Mouse (Mus musculus) Patski (cell line): ENCODE data around the gene Ahdc1. TPM values are rescaled to one million over a fixed set of nuclear protein-coding genes. Genes with fewer than 3 reads are reported as not detected.

Experiments used
- ATAC-seq: fragments of 100-300 bp; one replicate; pipeline ENCODE4 v1.8.0; 2021
- CTCF ChIA-PET: fragments of 350-600 bp; sonication (Branson Sonifier 250); formaldehyde crosslinking; loops from one replicate; lab custom pipeline; 2022; ENCODE audit warnings: inconsistent platforms; lab: Charles Lee
- POLR2A ChIA-PET: fragments of 350-600 bp; sonication (Branson Sonifier 250); formaldehyde crosslinking; loops from one replicate; lab custom pipeline; 2022; ENCODE audit warnings: antibody characterized with exemption, inconsistent platforms; lab: Charles Lee
- DNase-seq: peaks from one replicate; pipeline ENCODE4 v3.0.0-alpha.2; 2011; ENCODE audit warnings: low read depth, low spot score
- H3K27me3 ChIP-seq: fragments of 371-371 bp; one replicate; pipeline ENCODE4 v1.5.1; 2021
- CTCF ChIP-seq: fragments of 100-300 bp; IDR thresholded peaks from one replicate; pipeline ENCODE4 v1.5.1; 2021
- in situ Hi-C: fragments of 300-500 bp; cut with MboI; formaldehyde crosslinking; loops from 3 replicates; pipeline ENCODE4 v1.11.1; 2018; ENCODE audit warnings: low pct_unique_long_range_greater_than_20kb, mixed read lengths
- polyA plus RNA-seq: library from polyadenylated mRNA; unstranded; gene quantifications from one replicate; pipeline ENCODE4 v1.2.3, GENCODE M21; 2021

Gene Ahdc1
- polyA plus RNA-seq, 1 experiment from 2014 or later: 25.6 TPM

- CTCF ChIA-PET: no interaction called here
- POLR2A ChIA-PET: interaction anchor here (0.5 kb wide), 1 partner anchor 815 kb away, joined by 3 read pairs; no protein-coding TSS in a partner anchor
- ATAC-seq (no peak), DNase-seq (no peak)
- no peaks in the 10 kb centered on the region for H3K27me3 ChIP-seq
- TF ChIP-seq CTCF: no peak
- in situ Hi-C loops: no loop called here
Measured at GRCm38 (mm10) chr4:133015710-133016651, 4.9 kb downstream of the Ahdc1 start.

- CTCF ChIA-PET: no interaction called here
- TF ChIP-seq CTCF: no peak
- H3K27me3 ChIP-seq: no peaks in the 10 kb centered on the region
- no peak for DNase-seq
- in situ Hi-C loops: no loop called here
- ATAC-seq: no peak
- POLR2A ChIA-PET: interaction anchor here (0.7 kb wide), 1 partner anchor 25 kb away, joined by 3 read pairs; no protein-coding TSS in a partner anchor
Measured at GRCm38 (mm10) chr4:133016677-133017415, 5.8 kb downstream of the Ahdc1 start.

- no peak for TF ChIP-seq CTCF
- in situ Hi-C loops: no loop called here
- ATAC-seq (no peak), DNase-seq (no peak)
- H3K27me3 ChIP-seq: no peaks in the 10 kb centered on the region
- ChIA-PET POLR2A (interaction anchor here (0.7 kb wide), 1 partner anchor 24 kb away, joined by 3 read pairs; no protein-coding TSS in a partner anchor), CTCF (no interaction called here)
Measured at GRCm38 (mm10) chr4:133017597-133018262, 6.7 kb downstream of the Ahdc1 start.

- DNase-seq: no peak
- no peak for ATAC-seq
- CTCF ChIA-PET: no interaction called here
- no peaks in the 10 kb centered on the region for H3K27me3 ChIP-seq
- no peak for TF ChIP-seq CTCF
- POLR2A ChIA-PET: interaction anchor here (1.7 kb wide), 1 partner anchor 37 kb away, joined by 4 read pairs; no protein-coding TSS in a partner anchor
- in situ Hi-C loops: no loop called here
Measured at GRCm38 (mm10) chr4:133018263-133018798, 7.3 kb downstream of the Ahdc1 start.

GRCm38 (mm10) chr4:133020721-133021120, 9.7 kb downstream of the Ahdc1 start:
- DNase-seq: no peak
- CTCF ChIA-PET: interaction anchor here (1.1 kb wide), 1 partner anchor 180 kb away, joined by 4 read pairs; no protein-coding TSS in a partner anchor
- POLR2A ChIA-PET: interaction anchor here (0.9 kb wide), 1 partner anchor 9 kb away, joined by 3 read pairs; the partner anchor contains the start of gene Ahdc1
- in situ Hi-C loops: no loop called here
- ATAC-seq: no peak
- no peaks in the 10 kb centered on the region for H3K27me3 ChIP-seq
- no peak for TF ChIP-seq CTCF

- DNase-seq: no peak
- ChIA-PET POLR2A (interaction anchor here (0.8 to 0.9 kb wide), 4 partner anchors 10 to 36 kb away, joined by 3 to 4 read pairs (median 3); partner anchors contain the start of gene Ahdc1), CTCF (interaction anchor here (1.1 kb wide), 1 partner anchor 180 kb away, joined by 4 read pairs; no protein-coding TSS in a partner anchor)
- no peak for ATAC-seq
- no peak for TF ChIP-seq CTCF
- in situ Hi-C loops: no loop called here
- H3K27me3 ChIP-seq: no peaks in the 10 kb centered on the region
Measured at GRCm38 (mm10) chr4:133021181-133021671, 10.2 kb downstream of the Ahdc1 start.

GRCm38 (mm10) chr4:133022217-133022616, 11.2 kb downstream of the Ahdc1 start:
- ChIA-PET CTCF (no interaction called here), POLR2A (interaction anchor here (0.6 to 1.1 kb wide), 4 partner anchors 15 to 407 kb away, joined by 3 to 5 read pairs (median 3); no protein-coding TSS in a partner anchor)
- TF ChIP-seq CTCF: no peak
- ATAC-seq (no peak), DNase-seq (no peak)
- in situ Hi-C loops: no loop called here
- no peaks in the 10 kb centered on the region for H3K27me3 ChIP-seq

- POLR2A ChIA-PET: interaction anchor here (1.1 to 2.4 kb wide), 3 partner anchors 9 to 34 kb away, joined by 5 to 12 read pairs (median 5); no protein-coding TSS in a partner anchor
- no peak for DNase-seq
Measured at GRCm38 (mm10) chr4:133022954-133023635, 12.0 kb downstream of the Ahdc1 start.

GRCm38 (mm10) chr4:133023636-133024035, 12.6 kb downstream of the Ahdc1 start:
- TF ChIP-seq CTCF: no peak
- DNase-seq (no peak), ATAC-seq (no peak)
- CTCF ChIA-PET: no interaction called here
- no peaks in the 10 kb centered on the region for H3K27me3 ChIP-seq
- POLR2A ChIA-PET: interaction anchor here (1.7 to 2.4 kb wide), 2 partner anchors 10 to 33 kb away, joined by 5 to 12 read pairs; no protein-coding TSS in a partner anchor
- in situ Hi-C loops: no loop called here

More at GRCm38 (mm10) chr4:133022954-133023635, 12.0 kb downstream of the Ahdc1 start:
- no peak for ATAC-seq
- in situ Hi-C loops: no loop called here
- H3K27me3 ChIP-seq: no peaks in the 10 kb centered on the region
- no peak for TF ChIP-seq CTCF
- CTCF ChIA-PET: no interaction called here
